8 mouse cellular contexts compared by ENCODE assay signal in genomic region chr9:108306571-108306980, GRCm38 (mm10). TPM values are rescaled to one million over a fixed set of nuclear protein-coding genes. Genes with fewer than 3 reads are reported as not detected.
A peak's percentile ranks its signal among the peaks of the same experiment; 100 is the strongest.
DNase-seq lines count a peak whose midpoint lies in the region; ATAC-seq lines count a peak whose summit lies in the region.

No protein-coding gene starts in this region.

- H3K36me3 ChIP-seq in heart, embryonic 10.5 days: peaks cover 26% of the 10 kb centered on the region
- H3K36me3 ChIP-seq in kidney, embryonic 16.5 days (ENCODE audit: insufficient read depth, low read length): peaks cover 18% of the 10 kb centered on the region

- peak overlapping the region; percentile 85 for H3K4me2 ChIP-seq in kidney, embryonic 16.5 days (replicated peaks; ENCODE audit: low read depth, low read length)

- peak overlapping the region; percentile 98 for H3K27ac ChIP-seq in heart, embryonic 10.5 days
- H3K27ac ChIP-seq in kidney, embryonic 16.5 days (ENCODE audit: low read length): peak overlapping the region; percentile 100

- H3K9ac ChIP-seq in kidney, embryonic 16.5 days (replicated peaks; ENCODE audit: low read length): peak overlapping the region; percentile 97

- no peaks in the 10 kb centered on the region for H3K9me3 ChIP-seq in heart, embryonic 10.5 days
- no peaks in the 10 kb centered on the region for H3K9me3 ChIP-seq in kidney, embryonic 16.5 days (ENCODE audit: low read length)

- peak; percentile 75 for DNase-seq in 416B (ENCODE audit: low read depth)
- peak; percentile 81 for DNase-seq in MN1 (ENCODE audit: low spot score)
- peak; percentile 92 for DNase-seq in embryo, embryonic 11 days
- peak; percentile 90 for DNase-seq in heart, embryonic 10.5 days (ENCODE audit: low spot score)
- DNase-seq in lung, postnatal 36 days: peak; percentile 91
- DNase-seq in retina, postnatal 7 days (ENCODE audit: low read depth, low spot score): peak; percentile 61
- peak; percentile 75 to 79 for DNase-seq in urinary bladder, postnatal 4 days (ENCODE audit: low spot score in 2 of 2)

- under 1% methylated on average over 51 of the region's 51 CpGs for WGBS in heart, embryonic 10.5 days
- WGBS in kidney, embryonic 16.5 days: 0% methylated on average over 46 of the region's 51 CpGs

- peak overlapping the region; percentile 84 for H3K4me3 ChIP-seq in heart, embryonic 10.5 days
- H3K4me3 ChIP-seq in kidney, embryonic 16.5 days (ENCODE audit: low read length): peak overlapping the region; percentile 92

- peaks cover 23% of the 10 kb centered on the region for H3K4me1 ChIP-seq in heart, embryonic 10.5 days
- H3K4me1 ChIP-seq in kidney, embryonic 16.5 days (ENCODE audit: insufficient read depth, low read length): peaks cover 41% of the 10 kb centered on the region

- H3K27me3 ChIP-seq in heart, embryonic 10.5 days (ENCODE audit: insufficient read depth, poor library complexity, severe bottlenecking): no peaks in the 10 kb centered on the region
- no peaks in the 10 kb centered on the region for H3K27me3 ChIP-seq in kidney, embryonic 16.5 days (ENCODE audit: insufficient read depth, low read length)

- ATAC-seq in kidney, embryonic 16.5 days (ENCODE audit: low FRiP score, low TSS enrichment): peak; percentile 87

RNA-seq across cellular contexts. Expression of gene Tcta, which starts 0.6 kb away (rescaled TPM):
- 28.2 and 30.3 TPM in 2 replicates for polyA plus RNA-seq in heart, embryonic 10.5 days (2016; fragmentation: Nextera tagmentation; extraction: Ambion mirVana)
- 34.9 and 38.9 TPM in 2 replicates for polyA plus RNA-seq in kidney, embryonic 16.5 days (2015; fragmentation: Nextera tagmentation; extraction: Ambion mirVana)

RNA-seq across cellular contexts. Expression of gene Rhoa, which starts 0.6 kb away (rescaled TPM):
- polyA plus RNA-seq in heart, embryonic 10.5 days (2016; fragmentation: Nextera tagmentation; extraction: Ambion mirVana): 277 and 285 TPM in 2 replicates
- 495 and 508 TPM in 2 replicates for polyA plus RNA-seq in kidney, embryonic 16.5 days (2015; fragmentation: Nextera tagmentation; extraction: Ambion mirVana)

RNA-seq across cellular contexts. Expression of gene Amt, which starts 9.9 kb away (rescaled TPM):
- 15.3 and 16.1 TPM in 2 replicates for polyA plus RNA-seq in heart, embryonic 10.5 days (2016; fragmentation: Nextera tagmentation; extraction: Ambion mirVana)
- 40.8 and 43.7 TPM in 2 replicates for polyA plus RNA-seq in kidney, embryonic 16.5 days (2015; fragmentation: Nextera tagmentation; extraction: Ambion mirVana)

RNA-seq across cellular contexts. Expression of gene Nicn1, which starts 16.3 kb away (rescaled TPM):
- polyA plus RNA-seq in heart, embryonic 10.5 days (2016; fragmentation: Nextera tagmentation; extraction: Ambion mirVana): 21.4 and 24.2 TPM in 2 replicates
- 37.2 and 45.5 TPM in 2 replicates for polyA plus RNA-seq in kidney, embryonic 16.5 days (2015; fragmentation: Nextera tagmentation; extraction: Ambion mirVana)

RNA-seq across cellular contexts. Expression of gene Gpx1, which starts 32.1 kb away (rescaled TPM):
- 1,031 and 1,079 TPM in 2 replicates for polyA plus RNA-seq in heart, embryonic 10.5 days (2016; fragmentation: Nextera tagmentation; extraction: Ambion mirVana)
- polyA plus RNA-seq in kidney, embryonic 16.5 days (2015; fragmentation: Nextera tagmentation; extraction: Ambion mirVana): 686 and 695 TPM in 2 replicates

Comparison
In these comparisons a context has a peak if more than half of its experiments do, and no peak if none do; other contexts are left out.
1. Peak in every context shown above with its lines: DNase-seq, ATAC-seq, H3K4me3 ChIP-seq and H3K27ac ChIP-seq.